Mouse (Mus musculus) liver, adult 2 months (tissue): ENCODE results near the gene Sele.

ENCODE experiments used
- CTCF ChIP-seq: fragments of 200-500 bp; IDR thresholded peaks from 2 replicates; pipeline ENCODE4 v1.5.1; 2011; ENCODE audit warnings: low read depth, low read length, control low read depth
- POLR2A ChIP-seq: fragments of 200-500 bp; IDR thresholded peaks from 2 replicates; pipeline ENCODE4 v1.6.1; 2011; ENCODE audit warnings: low read length, control low read depth; ENCODE audit not compliant: insufficient read depth; ENCODE audit errors: extremely low read depth

- TF ChIP-seq CTCF (no peak), POLR2A (no peak)
Observed at GRCm38 (mm10) chr1:164076441-164076840, 28.4 kb downstream of the Sele start.
